Comparison of ENCODE assay signal across 27 mouse cellular contexts in the genomic region with DNA sequence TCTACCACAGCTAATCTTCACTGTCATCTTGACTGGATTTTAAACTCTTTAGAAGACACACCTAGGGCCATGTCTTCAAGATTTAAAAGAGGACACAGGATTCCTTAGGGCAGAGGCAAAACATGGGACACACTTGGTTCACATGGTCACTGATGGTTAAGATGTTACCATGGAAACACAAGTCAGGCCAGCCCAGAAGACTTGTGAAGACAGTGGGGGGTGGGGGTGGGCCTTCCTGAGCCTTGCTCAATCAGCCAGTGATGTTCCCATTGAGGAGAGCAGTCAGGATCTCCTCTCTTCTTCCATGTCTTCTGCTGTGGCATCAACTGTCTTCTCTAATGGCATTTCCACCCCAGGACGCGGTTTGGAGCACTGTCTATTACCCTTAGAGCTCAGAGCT.
DNase-seq lines count a peak whose midpoint lies in the region; ATAC-seq lines count a peak whose summit lies in the region.
"Had no signal": no experiment of that assay in that cellular context is flagged by ENCODE, and none has a peak within 500 bp of the region (broad histone marks: within the 10 kb centered on the region; RNA-seq: fewer than 3 reads in every experiment).

No protein-coding gene starts in this region.

- H3K9ac ChIP-seq in kidney, embryonic 16.5 days (replicated peaks; ENCODE audit: low read length): no peak overlapping the region
- H3K9ac ChIP-seq in lung, embryonic 16.5 days (ENCODE audit: low read length): no peak overlapping the region
- H3K9ac ChIP-seq: embryonic facial prominence, embryonic 13.5 days; embryonic facial prominence, embryonic 15.5 days; forebrain, embryonic 12.5 days had no signal

- WGBS in kidney, embryonic 16.5 days: 75% methylated on average over 2 of the region's 2 CpGs
- 63% methylated on average over 2 of the region's 2 CpGs for WGBS in lung, embryonic 16.5 days

- no peak for DNase-seq in kidney, adult 18-20 months
- no peak for DNase-seq in lung, adult 18-20 months
- peak; percentile 82 for DNase-seq in R1 (ENCODE audit: low read depth, low spot score)
- DNase-seq in spleen, postnatal 14 days (ENCODE audit: low spot score in 2 of 2): no peak
- DNase-seq: adrenal gland, adult 8-10 months; adrenal gland, postnatal 14 days; adrenal gland, postnatal 36 days; cerebellum, adult 11 months; cerebellum, adult 18-20 months; cerebellum, adult 8-10 months; cerebellum, adult 9-11 months; cerebellum, postnatal 14 days; cerebellum, postnatal 36 days; embryo, embryonic 11 days had no signal

- H3K9me3 ChIP-seq in kidney, embryonic 16.5 days (ENCODE audit: low read length): no peaks in the 10 kb centered on the region
- H3K9me3 ChIP-seq in lung, embryonic 16.5 days (ENCODE audit: control insufficient read depth, low read length): no peaks in the 10 kb centered on the region
- H3K9me3 ChIP-seq: embryonic facial prominence, embryonic 13.5 days; embryonic facial prominence, embryonic 15.5 days; forebrain, embryonic 10.5 days; forebrain, embryonic 12.5 days; G1E had no signal

- H3K27me3 ChIP-seq in kidney, embryonic 16.5 days (ENCODE audit: insufficient read depth, low read length): peaks cover 7% of the 10 kb centered on the region; the same call in 1 of the 2 replicates
- H3K27me3 ChIP-seq in lung, embryonic 16.5 days (ENCODE audit: control insufficient read depth, insufficient read depth, low read depth, low read length): peaks cover 6% of the 10 kb centered on the region
- H3K27me3 ChIP-seq: forebrain, embryonic 12.5 days; Patski had no signal

- ATAC-seq in kidney, embryonic 16.5 days (ENCODE audit: low FRiP score, low TSS enrichment): no peak
- ATAC-seq in lung, embryonic 16.5 days (ENCODE audit: low read depth): no peak
- ATAC-seq in cerebellum, adult (ENCODE audit: insufficient number of reproducible peaks, low FRiP score, low TSS enrichment): no peak
- ATAC-seq: activated CD4-positive, CD25-positive, alpha-beta regulatory T cell, adult 4 months; forebrain, embryonic 14.5 days; forebrain, embryonic 16.5 days; Patski had no signal

- peaks cover 21% of the 10 kb centered on the region for H3K4me1 ChIP-seq in kidney, embryonic 16.5 days (ENCODE audit: insufficient read depth, low read length)
- peaks cover 11% of the 10 kb centered on the region for H3K4me1 ChIP-seq in lung, embryonic 16.5 days (replicated peaks; ENCODE audit: control insufficient read depth, insufficient read depth, low read length)

- H3K27ac ChIP-seq in kidney, embryonic 16.5 days (ENCODE audit: low read length): peak overlapping the region; percentile 61; the same call in 1 of the 2 replicates
- 0 out of 2 replicates have a peak overlapping the region, but pooled peaks have one; percentile 13 for H3K27ac ChIP-seq in lung, embryonic 16.5 days (ENCODE audit: low read length)
- H3K27ac ChIP-seq: embryonic facial prominence, embryonic 13.5 days; embryonic facial prominence, embryonic 15.5 days; forebrain, embryonic 12.5 days had no signal

- H3K36me3 ChIP-seq in kidney, embryonic 16.5 days (ENCODE audit: insufficient read depth, low read length): no peaks in the 10 kb centered on the region
- H3K36me3 ChIP-seq in lung, embryonic 16.5 days (ENCODE audit: control insufficient read depth, insufficient read depth, low read length): no peaks in the 10 kb centered on the region
- H3K36me3 ChIP-seq: embryonic facial prominence, embryonic 13.5 days; embryonic facial prominence, embryonic 15.5 days; forebrain, embryonic 10.5 days; forebrain, embryonic 12.5 days; G1E had no signal

- no peak overlapping the region for H3K4me3 ChIP-seq in kidney, embryonic 16.5 days (ENCODE audit: low read length)
- H3K4me3 ChIP-seq in lung, embryonic 16.5 days (ENCODE audit: low read length): no peak overlapping the region
- H3K4me3 ChIP-seq: embryonic facial prominence, embryonic 13.5 days; embryonic facial prominence, embryonic 15.5 days; erythroblast, embryonic 14.5 days; forebrain, embryonic 12.5 days had no signal

- no peak overlapping the region for H3K4me2 ChIP-seq in kidney, embryonic 16.5 days (replicated peaks; ENCODE audit: low read depth, low read length)
- no peak overlapping the region for H3K4me2 ChIP-seq in lung, embryonic 16.5 days (ENCODE audit: low read depth, low read length)
- H3K4me2 ChIP-seq: embryonic facial prominence, embryonic 13.5 days; embryonic facial prominence, embryonic 15.5 days; forebrain, embryonic 12.5 days had no signal
